Mouse (Mus musculus): ENCODE results near the gene Olfr639. TPM values are rescaled to one million over a fixed set of nuclear protein-coding genes. Genes with fewer than 3 reads are reported as not detected.
"Not testable (repeated sequence)": the region's sequence is repeated elsewhere in the genome, so short reads cannot be mapped to it uniquely, and the experiment has no call there.

Gene Olfr639
- polyA plus RNA-seq, 1 experiment from 2014 or later = not detected

DNA sequence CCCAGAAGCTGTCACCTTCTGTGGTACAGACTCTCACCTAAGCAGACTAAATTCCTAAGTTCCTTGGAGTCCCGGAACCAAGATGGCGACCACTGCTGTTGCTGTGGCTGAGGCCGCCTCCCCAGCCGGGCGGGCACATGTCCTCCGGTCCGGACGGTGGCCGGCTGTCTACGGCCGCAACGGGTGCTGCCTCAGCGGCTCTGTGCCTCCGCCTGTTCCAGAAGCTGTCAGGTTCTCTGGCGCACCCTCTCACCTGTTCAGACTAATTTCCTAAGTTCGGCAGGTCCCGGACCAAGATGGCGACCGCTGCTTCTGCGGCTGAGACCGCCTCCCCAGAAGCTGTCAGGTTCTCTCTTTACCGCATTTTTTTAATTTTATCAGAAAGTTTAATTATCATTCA, 50.2 kb downstream of the Olfr639 start:
- not testable (repeated sequence) for H3K9me3 ChIP-seq; H3K4me3 ChIP-seq; H3K36me3 ChIP-seq; H3K27me3 ChIP-seq (ENCODE audit: insufficient read depth, poor library complexity, severe bottlenecking); H3K4me1 ChIP-seq; DNase-seq (ENCODE audit: low spot score); H3K27ac ChIP-seq
- 93% methylated on average over 22 of the region's 22 CpGs for WGBS

Other genes starting within 250 kb of the Olfr639 start
- not detected in 2 replicates for gene Olfr69, start 245.7 kb downstream of the Olfr639 start, polyA plus RNA-seq (2016; fragmentation: Nextera tagmentation; extraction: Ambion mirVana)
- not detected in 2 replicates for gene Olfr68, start 237.6 kb downstream of the Olfr639 start, polyA plus RNA-seq (2016; fragmentation: Nextera tagmentation; extraction: Ambion mirVana)
- not detected in 2 replicates for gene Olfr67, start 225.5 kb downstream of the Olfr639 start, polyA plus RNA-seq (2016; fragmentation: Nextera tagmentation; extraction: Ambion mirVana)
- 442 and 979 TPM in 2 replicates for gene Hbb-bt, start 203.3 kb downstream of the Olfr639 start, polyA plus RNA-seq (2016; fragmentation: Nextera tagmentation; extraction: Ambion mirVana)
- gene Hbb-bs, start 189.2 kb downstream of the Olfr639 start, polyA plus RNA-seq (2016; fragmentation: Nextera tagmentation; extraction: Ambion mirVana) = 173 and 274 TPM in 2 replicates
- 0.28 and 1.2 TPM in 2 replicates for gene Hbb-bh2, start 176.8 kb downstream of the Olfr639 start, polyA plus RNA-seq (2016; fragmentation: Nextera tagmentation; extraction: Ambion mirVana)
- 8,898 and 9,884 TPM in 2 replicates for gene Hbb-bh1, start 174.1 kb downstream of the Olfr639 start, polyA plus RNA-seq (2016; fragmentation: Nextera tagmentation; extraction: Ambion mirVana)
- 17,516 and 23,478 TPM in 2 replicates for gene Hbb-y, start 164.1 kb downstream of the Olfr639 start, polyA plus RNA-seq (2016; fragmentation: Nextera tagmentation; extraction: Ambion mirVana)
- gene Olfr66, start 131.1 kb downstream of the Olfr639 start, polyA plus RNA-seq (2016; fragmentation: Nextera tagmentation; extraction: Ambion mirVana) = not detected in 2 replicates
- gene Olfr64, start 122.8 kb downstream of the Olfr639 start, polyA plus RNA-seq (2016; fragmentation: Nextera tagmentation; extraction: Ambion mirVana) = not detected in 2 replicates
- gene Olfr65, start 113.8 kb downstream of the Olfr639 start, polyA plus RNA-seq (2016; fragmentation: Nextera tagmentation; extraction: Ambion mirVana) = not detected in 2 replicates
- gene Olfr631, start 88.5 kb downstream of the Olfr639 start, polyA plus RNA-seq (2016; fragmentation: Nextera tagmentation; extraction: Ambion mirVana) = not detected in 2 replicates
- not detected in 2 replicates for gene Olfr632, start 83.0 kb downstream of the Olfr639 start, polyA plus RNA-seq (2016; fragmentation: Nextera tagmentation; extraction: Ambion mirVana)
- not detected in 2 replicates for gene Olfr633, start 72.9 kb downstream of the Olfr639 start, polyA plus RNA-seq (2016; fragmentation: Nextera tagmentation; extraction: Ambion mirVana)
- gene Olfr635, start 46.2 kb downstream of the Olfr639 start, polyA plus RNA-seq (2016; fragmentation: Nextera tagmentation; extraction: Ambion mirVana) = not detected in 2 replicates
- not detected in 2 replicates for gene Olfr638, start 18.6 kb downstream of the Olfr639 start, polyA plus RNA-seq (2016; fragmentation: Nextera tagmentation; extraction: Ambion mirVana)
- gene Olfr640, start 8.3 kb upstream of the Olfr639 start, polyA plus RNA-seq (2016; fragmentation: Nextera tagmentation; extraction: Ambion mirVana) = not detected in 2 replicates
- gene Olfr641, start 18.1 kb upstream of the Olfr639 start, polyA plus RNA-seq (2016; fragmentation: Nextera tagmentation; extraction: Ambion mirVana) = not detected in 2 replicates
- gene Olfr642, start 35.4 kb upstream of the Olfr639 start, polyA plus RNA-seq (2016; fragmentation: Nextera tagmentation; extraction: Ambion mirVana) = not detected in 2 replicates
- not detected in 2 replicates for gene 4930516K23Rik, start 44.1 kb upstream of the Olfr639 start, polyA plus RNA-seq (2016; fragmentation: Nextera tagmentation; extraction: Ambion mirVana)
- not detected in 2 replicates for gene Olfr644, start 54.6 kb upstream of the Olfr639 start, polyA plus RNA-seq (2016; fragmentation: Nextera tagmentation; extraction: Ambion mirVana)
- not detected in 2 replicates for gene Olfr645, start 68.2 kb upstream of the Olfr639 start, polyA plus RNA-seq (2016; fragmentation: Nextera tagmentation; extraction: Ambion mirVana)
- not detected in 2 replicates for gene Olfr646, start 87.6 kb upstream of the Olfr639 start, polyA plus RNA-seq (2016; fragmentation: Nextera tagmentation; extraction: Ambion mirVana)
- not detected in 2 replicates for gene Ubqln5, start 112.5 kb upstream of the Olfr639 start, polyA plus RNA-seq (2016; fragmentation: Nextera tagmentation; extraction: Ambion mirVana)
- gene Olfr643, start 120.1 kb upstream of the Olfr639 start, polyA plus RNA-seq (2016; fragmentation: Nextera tagmentation; extraction: Ambion mirVana) = not detected in 2 replicates
- gene Ubqln3, start 126.0 kb upstream of the Olfr639 start, polyA plus RNA-seq (2016; fragmentation: Nextera tagmentation; extraction: Ambion mirVana) = not detected in 2 replicates
- not detected in 2 replicates for gene Ubqlnl, start 133.3 kb upstream of the Olfr639 start, polyA plus RNA-seq (2016; fragmentation: Nextera tagmentation; extraction: Ambion mirVana)
- gene Olfm5, start 147.5 kb upstream of the Olfr639 start, polyA plus RNA-seq (2016; fragmentation: Nextera tagmentation; extraction: Ambion mirVana) = not detected in 2 replicates
- 0.21 and 0.28 TPM in 2 replicates for gene Olfr648, start 166.1 kb upstream of the Olfr639 start, polyA plus RNA-seq (2016; fragmentation: Nextera tagmentation; extraction: Ambion mirVana)
- gene Olfr649, start 178.7 kb upstream of the Olfr639 start, polyA plus RNA-seq (2016; fragmentation: Nextera tagmentation; extraction: Ambion mirVana) = not detected in 2 replicates
- gene Trim6, start 201.5 kb upstream of the Olfr639 start, polyA plus RNA-seq (2016; fragmentation: Nextera tagmentation; extraction: Ambion mirVana) = 9.8 and 12.3 TPM in 2 replicates
- 1.6 and 1.7 TPM in 2 replicates for gene Trim34a, start 227.2 kb upstream of the Olfr639 start, polyA plus RNA-seq (2016; fragmentation: Nextera tagmentation; extraction: Ambion mirVana)

Data from heart, embryonic 10.5 days (tissue).